Mouse (Mus musculus) A20 (cell line): ENCODE results near the gene Lrg1.
A peak's percentile ranks its signal among the peaks of the same experiment; 100 is the strongest.

Source experiments
- DNase-seq: peaks from one replicate; pipeline ENCODE4 v3.0.0-alpha.2; 2011; ENCODE audit warnings: low read depth, low spot score

The Lrg1 gene

DNA sequence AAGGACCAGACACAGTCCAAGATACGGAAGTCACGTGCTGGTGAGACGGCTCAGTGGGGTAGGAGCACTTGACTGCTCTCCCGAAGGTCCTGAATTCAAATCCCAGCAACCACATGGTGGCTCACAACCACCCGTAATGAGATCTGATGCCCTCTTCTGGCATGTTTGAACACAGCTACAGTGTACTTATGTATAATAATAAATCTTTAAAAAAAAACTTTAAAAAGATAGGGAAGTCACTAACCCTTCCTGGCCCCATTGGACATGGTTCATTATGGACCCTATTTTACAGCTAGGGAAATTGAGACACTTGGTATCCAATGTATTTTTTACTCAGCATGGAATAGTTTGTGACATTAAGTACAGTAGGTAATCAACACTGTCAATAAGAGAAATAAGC is 44.3 kb downstream of the Lrg1 start:
- peak; percentile 36 for DNase-seq

DNA sequence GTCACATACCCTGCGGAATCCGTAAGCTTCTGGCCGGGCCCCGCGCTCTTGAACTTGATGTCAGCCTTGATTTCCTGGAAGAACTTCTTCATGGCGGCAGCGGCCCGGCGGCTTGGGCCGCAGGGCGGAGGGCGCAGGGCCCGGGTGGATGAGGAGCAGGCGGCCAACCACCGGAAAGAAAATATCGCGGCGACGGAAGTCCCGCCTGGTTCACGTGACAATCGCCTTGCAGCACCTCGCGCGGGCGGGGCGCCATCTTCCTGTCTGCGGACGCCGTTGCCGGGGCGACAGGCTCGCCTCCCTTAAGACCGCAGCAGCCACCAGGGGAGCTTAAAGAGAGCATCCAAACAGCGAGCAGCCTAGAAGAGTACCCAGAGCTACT is 47.0 kb downstream of the Lrg1 start, which contains the start of gene Ubxn6:
Ubxn6 (minus strand) TSS at position 202 of the 382 bp plus-strand sequence.
- DNase-seq: peak; percentile 97

DNA sequence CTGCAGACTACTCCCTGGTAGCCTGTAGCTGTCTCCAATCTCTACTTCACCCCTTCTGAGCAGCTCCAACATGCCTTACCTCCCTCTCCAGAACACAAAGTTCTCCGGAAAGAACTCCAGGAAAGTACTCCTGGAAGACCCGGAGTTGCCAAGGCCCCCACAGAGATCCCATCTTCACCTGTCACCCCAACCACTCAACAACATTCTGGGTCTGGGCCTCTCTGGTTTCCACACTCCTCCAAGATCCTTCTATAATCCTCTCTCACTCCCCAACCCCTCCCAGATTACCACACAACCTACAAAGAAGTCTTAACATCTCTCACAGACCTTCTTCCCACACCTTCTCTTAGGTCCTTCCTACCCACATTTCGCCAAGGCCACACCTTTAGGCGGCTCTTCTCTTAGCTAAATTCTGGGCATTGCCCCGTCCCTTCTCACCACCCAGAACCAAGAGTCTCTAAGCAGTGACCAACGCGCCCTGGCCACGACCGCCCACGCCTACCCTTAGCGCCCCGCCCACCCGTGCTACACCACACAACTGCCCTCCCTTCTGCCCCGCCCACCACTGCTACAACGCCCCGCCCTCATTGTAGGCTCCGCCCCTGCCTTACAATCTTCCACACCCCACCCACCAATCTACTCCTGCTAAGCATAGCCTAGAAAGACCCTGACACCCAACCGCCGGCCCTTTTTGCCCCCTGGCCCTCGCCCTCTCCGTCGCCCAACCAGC is 47.5 kb downstream of the Lrg1 start:
- DNase-seq: peak; percentile 92

DNA sequence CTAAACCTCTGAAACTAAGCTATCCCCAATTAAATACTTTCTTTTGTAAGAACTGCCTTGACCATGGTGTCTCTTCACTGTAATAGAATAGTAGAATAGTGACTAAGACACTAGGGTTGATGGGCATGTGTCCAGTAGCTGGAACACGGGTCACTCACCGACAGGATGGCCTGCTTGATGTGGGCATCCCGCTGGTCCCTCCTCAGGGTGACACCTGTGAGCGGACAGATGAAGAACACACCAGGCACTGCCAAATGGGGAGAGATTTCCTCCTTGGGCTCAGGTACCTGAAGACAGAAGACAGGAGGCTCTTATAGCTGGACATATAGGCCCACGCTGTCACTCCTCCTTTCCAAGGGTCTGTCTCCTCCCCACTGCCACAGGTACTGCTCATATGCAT is 49.6 kb downstream of the Lrg1 start:
- no peak for DNase-seq

DNA sequence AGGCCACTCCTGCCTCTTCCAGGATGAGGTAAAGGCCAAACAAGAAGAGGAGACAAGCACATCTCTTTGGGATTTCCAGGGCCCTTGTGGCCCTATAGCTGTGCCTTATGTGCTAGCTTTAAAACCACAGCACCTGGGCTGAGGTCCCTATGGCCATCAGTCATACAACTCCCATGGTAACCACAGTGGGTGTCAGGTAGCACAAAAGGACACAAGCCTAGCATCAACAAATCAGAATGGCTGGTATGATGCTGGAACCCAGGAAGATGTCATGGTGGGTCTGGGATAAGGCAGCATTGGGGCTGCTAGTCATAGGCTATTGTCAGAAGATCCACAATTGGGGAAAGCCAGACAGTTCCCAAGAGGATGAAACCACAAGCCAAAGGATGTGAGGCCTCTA is 50.7 kb downstream of the Lrg1 start:
- DNase-seq: no peak
